In genomic region chr10:97564957-97565856, GRCm38 (mm10) we compare ENCODE assay signal across 8 mouse cellular contexts. TPM values are rescaled to one million over a fixed set of nuclear protein-coding genes. Genes with fewer than 3 reads are reported as not detected.
A peak's percentile ranks its signal among the peaks of the same experiment; 100 is the strongest.
DNase-seq lines count a peak whose midpoint lies in the region; ATAC-seq and TF ChIP-seq lines count a peak whose summit lies in the region.

Gene Lum, plus strand, starts transcription at chr10:97565128.

- DNase-seq in adrenal gland, adult 18-20 months (ENCODE audit: low spot score in 2 of 2), result no peak
- DNase-seq in adrenal gland, adult (ENCODE audit: inconsistent age in 2 of 2, low spot score in 1 of 2), result no peak
- peak; percentile 47 for DNase-seq in embryo, embryonic 9.5 days (ENCODE audit: extremely low spot score)
- DNase-seq in heart, embryonic 10.5 days (ENCODE audit: low spot score), result no peak
- peak; percentile 60 for DNase-seq in yolk sac, embryonic 10.5 days (ENCODE audit: low spot score)
- no peak for DNase-seq in urinary bladder, postnatal 4 days (ENCODE audit: low spot score in 2 of 2)
- no peak for DNase-seq in cerebellum, adult 2 months

- H3K27me3 ChIP-seq in heart, embryonic 10.5 days (ENCODE audit: insufficient read depth, poor library complexity, severe bottlenecking), result no peaks in the 10 kb centered on the region
- H3K27me3 ChIP-seq in limb, embryonic 13.5 days, result no peaks in the 10 kb centered on the region
- no peaks in the 10 kb centered on the region for H3K27me3 ChIP-seq in cerebellum, adult 2 months (ENCODE audit: control insufficient read depth, insufficient read depth, low read length)

- peak; percentile 89 for ATAC-seq in limb, embryonic 13.5 days (ENCODE audit: low FRiP score, low read depth)

- no peak for TF ChIP-seq CTCF in cerebellum, adult 2 months (IDR thresholded peaks at IDR 0.05; ENCODE audit: borderline replicate concordance, insufficient read depth, low read depth, low read length)

- H3K9me3 ChIP-seq in heart, embryonic 10.5 days, result no peaks in the 10 kb centered on the region
- H3K9me3 ChIP-seq in limb, embryonic 13.5 days, result 0 out of 2 replicates have a peak, but pooled peaks cover 3% of the 10 kb centered on the region

- no peak within 1 kb of the TSS for H3K4me3 ChIP-seq in heart, embryonic 10.5 days
- peak within 1 kb of the TSS; percentile 28 for H3K4me3 ChIP-seq in limb, embryonic 13.5 days
- H3K4me3 ChIP-seq in cerebellum, adult 2 months (replicated peaks; ENCODE audit: insufficient read depth, low read depth, low read length), result no peak within 1 kb of the TSS

- H3K27ac ChIP-seq in heart, embryonic 10.5 days, result peak within 1 kb of the TSS; percentile 42; the same call in 1 of the 2 replicates
- H3K27ac ChIP-seq in limb, embryonic 13.5 days, result peak within 1 kb of the TSS; percentile 86
- H3K27ac ChIP-seq in cerebellum, adult 2 months (ENCODE audit: insufficient read depth, low read length), result no peak within 1 kb of the TSS

- H3K4me1 ChIP-seq in heart, embryonic 10.5 days, result no peaks in the 10 kb centered on the region
- H3K4me1 ChIP-seq in limb, embryonic 13.5 days, result peaks cover 13% of the 10 kb centered on the region
- no peaks in the 10 kb centered on the region for H3K4me1 ChIP-seq in cerebellum, adult 2 months (ENCODE audit: control insufficient read depth, insufficient read depth, low read length)

- no peaks in the 10 kb centered on the region for H3K36me3 ChIP-seq in heart, embryonic 10.5 days
- H3K36me3 ChIP-seq in limb, embryonic 13.5 days, result peaks cover 6% of the 10 kb centered on the region

- 55% methylated on average over 10 of the region's 10 CpGs for WGBS in heart, embryonic 10.5 days
- WGBS in limb, embryonic 13.5 days, result 16% methylated on average over 10 of the region's 10 CpGs
- 42% methylated on average over 10 of the region's 10 CpGs for WGBS in cerebellum, adult 2 months

- peak within 1 kb of the TSS; percentile 55 for H3K9ac ChIP-seq in limb, embryonic 13.5 days

- no peak for TF ChIP-seq POLR2A in cerebellum, adult 2 months (IDR thresholded peaks at IDR 0.05; ENCODE audit: borderline replicate concordance, insufficient read depth, low read length)

- H3K4me2 ChIP-seq in limb, embryonic 13.5 days (replicated peaks), result peak within 1 kb of the TSS; percentile 56

RNA-seq across cellular contexts. Expression of gene Lum, which starts in this region (rescaled TPM):
- 10 to 100 TPM; 14.5 to 22.7 TPM for total RNA-seq in adrenal gland, adult 18-20 months (2021)
- polyA plus RNA-seq in heart, embryonic 10.5 days (2016; fragmentation: Nextera tagmentation; extraction: Ambion mirVana), result 17.5 and 50.5 TPM in 2 replicates
- polyA plus RNA-seq in limb, embryonic 13.5 days (2015; fragmentation: Nextera tagmentation; extraction: Ambion mirVana), result 330 and 358 TPM in 2 replicates
- polyA plus RNA-seq in cerebellum, adult 2 months (2012; rRNA removed), result 2.8 and 3.6 TPM in 2 replicates

Comparison
In these comparisons a context has a peak if more than half of its experiments do, and no peak if none do; other contexts are left out.
1. DNase-seq: peak in embryo, embryonic 9.5 days (single experiment) and yolk sac, embryonic 10.5 days (single experiment); none in adrenal gland, adult 18-20 months (0 of 2), adrenal gland, adult (0 of 2), heart, embryonic 10.5 days (single experiment), urinary bladder, postnatal 4 days (0 of 2) and cerebellum, adult 2 months (0 of 2).